Mouse (Mus musculus) c-Kit-positive CD71-positive TER-119-negative erythroid progenitor cells, embryonic 14.5 days (primary cell): Measurements from ENCODE around the gene Eif3l.

Experiments
- DNase-seq: peaks from one replicate; pipeline ENCODE4 v3.0.0-alpha.2; 2013; ENCODE audit warnings: low read depth

Eif3l gene

DNA sequence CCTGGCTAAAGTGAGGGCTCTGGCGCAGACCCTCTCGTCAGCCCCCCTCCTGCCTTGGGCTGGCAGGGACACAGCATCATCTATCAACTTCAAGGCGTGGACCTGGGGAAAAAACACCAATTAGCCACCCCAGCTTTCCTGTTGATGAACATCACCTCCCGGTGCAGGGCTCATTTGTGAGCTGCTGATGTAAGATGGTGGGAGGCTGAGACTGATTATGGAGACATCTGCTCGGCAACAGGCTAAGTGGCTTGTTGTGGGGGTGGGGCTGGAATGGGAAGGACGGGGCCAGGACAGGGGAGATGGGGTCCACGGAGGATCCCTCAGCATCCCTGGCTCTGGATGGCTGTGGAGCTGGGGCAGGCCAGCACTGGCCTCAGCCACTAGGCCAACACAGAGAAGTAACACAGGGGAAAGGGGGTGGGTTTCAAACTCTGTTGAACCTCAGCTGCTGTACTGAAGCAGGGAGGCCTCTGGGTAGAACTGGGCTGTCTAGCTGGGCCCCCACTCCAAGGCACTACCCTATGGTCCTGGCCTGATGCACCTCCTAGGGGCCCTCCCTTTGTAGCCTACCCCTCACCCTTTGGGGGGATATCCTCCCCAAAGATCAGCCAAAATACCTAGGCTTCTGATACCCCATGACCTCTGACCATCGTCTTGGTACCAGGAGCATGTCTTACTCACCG lies 24.7 kb upstream of the Eif3l start:
- no peak for DNase-seq

- DNase-seq, result no peak
These were observed 24.0 kb upstream of the Eif3l start for GRCm38 (mm10) chr15:79050964-79051363.

DNA sequence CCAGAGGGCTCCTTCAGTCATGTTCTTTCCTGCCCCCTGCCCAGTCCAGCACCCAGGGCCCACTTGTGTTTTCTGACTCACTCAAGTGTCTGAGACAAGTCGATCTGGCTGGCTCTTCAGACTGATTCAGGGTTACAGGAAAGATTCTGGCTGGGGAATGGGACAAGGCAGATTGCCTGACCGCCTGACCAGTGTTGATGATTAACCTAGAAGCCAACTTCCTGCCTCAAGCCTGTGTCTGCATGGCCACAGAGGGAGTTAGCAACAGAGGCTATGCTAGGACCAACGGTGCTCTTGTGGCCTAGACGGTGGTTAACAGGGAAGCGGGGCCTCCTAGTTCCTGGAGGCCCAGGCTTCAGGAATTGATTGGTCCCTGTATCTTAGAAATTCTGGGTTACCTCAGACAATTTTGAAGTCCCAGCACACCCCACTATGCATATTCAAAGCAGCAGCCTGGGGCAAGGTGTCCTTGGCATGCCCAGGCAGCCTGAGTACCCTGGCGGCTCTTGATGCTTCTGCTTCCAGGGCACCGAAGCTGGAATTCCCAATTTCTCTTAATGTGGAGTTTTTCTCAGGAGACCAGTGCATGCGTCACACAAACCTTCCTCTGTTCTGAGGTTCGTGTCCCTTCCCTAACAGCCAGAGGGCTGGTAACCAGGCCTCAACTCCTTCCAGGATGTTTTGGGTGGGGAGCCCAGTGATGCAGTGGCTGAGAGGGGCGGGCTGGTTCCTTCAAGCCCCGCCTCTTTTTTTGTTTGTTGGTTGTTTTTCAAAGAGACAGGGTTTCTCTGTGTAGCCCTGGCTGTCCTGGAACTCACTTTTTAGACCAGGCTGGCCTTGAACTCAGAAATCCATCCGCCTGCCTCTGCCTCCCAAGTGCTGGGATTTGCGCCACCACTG lies 23.3 kb upstream of the Eif3l start:
- no peak for DNase-seq

DNA sequence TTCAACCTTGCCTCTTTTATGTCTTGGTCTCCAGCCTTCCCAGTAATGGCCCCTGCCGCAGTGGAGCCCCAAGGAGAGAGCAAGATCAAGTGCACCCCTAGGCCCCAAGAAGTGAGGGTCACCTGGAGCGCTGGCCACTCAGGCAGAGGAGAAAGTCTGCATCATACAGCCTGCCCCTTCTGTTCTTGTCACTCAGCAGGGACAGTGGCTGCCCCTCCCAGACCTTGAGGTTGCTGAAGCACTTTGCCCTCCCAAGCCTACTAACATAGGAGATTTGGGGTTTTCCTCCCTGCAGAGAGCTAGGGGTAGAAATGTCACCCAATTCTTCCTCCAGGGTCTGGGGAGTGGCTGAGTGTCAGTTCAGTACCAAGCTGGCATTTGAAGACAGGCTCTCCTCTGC lies 22.6 kb upstream of the Eif3l start:
- no peak for DNase-seq

DNA sequence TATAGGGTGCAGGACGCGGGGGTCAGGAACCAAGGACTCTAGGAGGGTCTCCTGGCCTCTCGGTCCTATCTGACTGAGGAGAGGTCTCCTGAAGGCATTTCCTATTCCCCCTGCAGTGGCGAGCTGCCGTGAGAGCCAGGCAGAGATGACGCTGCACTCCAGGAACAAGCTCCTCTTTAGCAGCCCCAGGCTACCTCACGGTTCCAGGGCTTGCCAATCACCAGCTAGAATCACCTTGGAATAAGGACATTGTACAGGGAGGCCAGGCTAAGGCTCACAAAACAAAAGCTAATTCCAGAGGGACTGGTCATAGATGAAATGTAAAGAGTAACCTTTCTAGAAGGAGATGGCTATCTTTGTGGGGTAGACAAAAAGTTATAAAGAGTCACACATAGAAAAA lies 18.4 kb upstream of the Eif3l start:
- no peak for DNase-seq

- no peak for DNase-seq
These were observed 17.1 kb upstream of the Eif3l start for GRCm38 (mm10) chr15:79057850-79058249.

GRCm38 (mm10) chr15:79060887-79061565 lies 14.0 kb upstream of the Eif3l start:
- DNase-seq, result no peak

GRCm38 (mm10) chr15:79062376-79063159 lies 12.4 kb upstream of the Eif3l start, which contains the start of gene Ankrd54:
Ankrd54 (minus strand) TSS chr15:79062893.
- peak; percentile 99 for DNase-seq

DNA sequence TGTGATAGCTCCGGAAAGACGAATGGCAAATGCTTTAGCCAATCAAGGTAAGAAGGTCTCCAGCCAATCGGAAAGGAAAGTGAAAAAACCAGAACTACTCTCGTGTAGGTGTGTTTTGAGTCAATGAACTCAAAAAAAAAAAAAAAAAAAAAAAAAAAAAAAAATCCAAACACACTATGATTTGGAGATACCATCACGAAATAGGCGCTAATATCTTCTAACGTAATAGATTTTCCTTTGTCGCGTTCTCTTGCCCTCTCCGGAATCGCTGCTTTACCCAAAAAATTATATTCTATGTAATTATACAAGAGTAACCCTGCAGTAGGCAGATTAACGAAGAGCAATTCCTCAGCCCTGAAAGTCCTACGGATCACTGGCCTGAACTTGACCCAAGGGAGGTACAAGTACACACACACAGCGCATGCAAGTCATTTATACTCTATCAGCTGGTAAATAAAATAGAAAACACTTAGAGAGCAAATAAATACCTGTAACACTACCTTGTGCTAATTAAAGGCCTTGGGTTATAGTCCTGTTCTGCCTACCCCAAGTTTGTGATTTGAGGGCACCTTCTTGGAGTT lies 11.7 kb upstream of the Eif3l start:
- DNase-seq, result no peak

GRCm38 (mm10) chr15:79065086-79065770 lies 9.8 kb upstream of the Eif3l start:
- DNase-seq, result no peak

- DNase-seq, result no peak
These were observed 8.7 kb upstream of the Eif3l start for GRCm38 (mm10) chr15:79066276-79066675.

DNA sequence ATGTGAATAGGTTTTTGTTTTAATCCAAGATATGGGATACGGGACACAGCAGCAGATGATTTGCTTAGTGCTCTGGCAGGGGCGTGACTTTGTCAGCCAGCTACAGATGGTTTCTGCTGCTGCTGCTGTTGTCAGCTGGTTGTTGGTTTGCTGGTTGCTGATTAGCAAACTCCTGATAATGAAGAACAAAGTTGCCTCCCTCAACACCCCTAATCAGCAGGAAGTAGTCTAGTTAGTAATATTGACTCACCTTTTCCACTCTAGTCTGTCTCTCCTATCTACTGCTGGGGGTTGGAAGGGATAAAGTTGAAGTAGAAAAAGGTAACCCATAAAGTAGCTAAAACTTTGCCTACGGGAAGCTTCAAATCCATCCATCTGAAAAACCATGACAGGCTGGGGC lies 7.3 kb upstream of the Eif3l start:
- no peak for DNase-seq

- DNase-seq, result no peak
These were observed 6.6 kb upstream of the Eif3l start for GRCm38 (mm10) chr15:79068416-79068815.

- DNase-seq, result no peak
These were observed 3.6 kb upstream of the Eif3l start for GRCm38 (mm10) chr15:79071117-79072039.

DNA sequence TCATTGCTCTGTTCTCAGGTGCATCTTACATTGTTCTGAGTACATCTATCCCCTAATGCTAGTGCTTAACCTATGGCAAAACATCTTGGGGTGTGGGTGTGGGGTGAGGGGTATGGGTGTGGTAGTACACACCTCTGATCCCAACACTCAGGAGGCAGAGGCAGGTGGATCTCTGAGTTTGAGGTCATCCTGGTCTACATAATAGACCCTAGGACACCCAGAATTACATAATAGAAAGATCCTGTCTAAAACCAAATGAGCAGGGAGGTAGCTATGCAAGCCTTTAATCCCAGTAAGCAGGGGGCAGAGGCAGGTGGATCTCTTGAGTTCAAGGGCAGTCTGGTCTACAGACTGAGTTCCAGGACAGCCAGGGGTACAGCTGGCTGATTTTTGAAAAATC lies 1.2 kb upstream of the Eif3l start:
- no peak for DNase-seq

GRCm38 (mm10) chr15:79074446-79074845 lies 533 bp upstream of the Eif3l start:
- no peak for DNase-seq

DNA sequence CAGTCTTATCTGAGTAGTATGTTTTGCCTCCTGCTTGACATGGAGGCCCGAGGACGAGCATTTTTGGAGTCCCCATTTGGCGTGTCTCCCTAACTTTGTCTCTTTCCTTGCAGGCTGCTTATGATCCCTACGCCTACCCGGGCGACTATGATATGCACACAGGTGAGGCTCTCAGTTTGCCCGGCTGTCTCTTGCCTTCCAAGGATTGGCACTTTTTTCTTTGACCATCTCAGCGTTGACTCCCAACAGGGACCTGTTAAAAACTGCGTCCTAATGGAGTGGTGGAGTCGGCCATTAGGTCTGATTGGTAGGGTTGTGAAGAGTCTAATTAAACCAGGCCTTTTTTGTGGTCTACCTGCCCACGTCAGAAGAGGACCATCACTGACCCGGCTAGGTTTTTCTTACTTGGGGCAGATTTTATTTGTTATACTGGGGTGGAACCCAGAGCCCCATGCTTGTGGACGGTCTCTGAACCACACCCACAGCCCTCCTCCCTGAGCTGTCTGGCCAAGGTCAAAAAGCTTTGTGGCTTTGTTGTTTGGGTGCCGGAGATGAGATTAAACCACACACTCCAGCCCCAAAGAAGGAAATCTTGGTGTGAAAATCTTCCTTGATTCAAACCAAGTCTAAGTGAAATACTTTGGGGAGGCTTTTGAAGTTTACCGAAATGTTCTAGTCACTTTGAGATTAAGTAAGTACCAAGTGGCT lies 833 bp downstream of the Eif3l start:
- no peak for DNase-seq

GRCm38 (mm10) chr15:79079567-79079966 lies 4.6 kb downstream of the Eif3l start:
- DNase-seq, result no peak

DNA sequence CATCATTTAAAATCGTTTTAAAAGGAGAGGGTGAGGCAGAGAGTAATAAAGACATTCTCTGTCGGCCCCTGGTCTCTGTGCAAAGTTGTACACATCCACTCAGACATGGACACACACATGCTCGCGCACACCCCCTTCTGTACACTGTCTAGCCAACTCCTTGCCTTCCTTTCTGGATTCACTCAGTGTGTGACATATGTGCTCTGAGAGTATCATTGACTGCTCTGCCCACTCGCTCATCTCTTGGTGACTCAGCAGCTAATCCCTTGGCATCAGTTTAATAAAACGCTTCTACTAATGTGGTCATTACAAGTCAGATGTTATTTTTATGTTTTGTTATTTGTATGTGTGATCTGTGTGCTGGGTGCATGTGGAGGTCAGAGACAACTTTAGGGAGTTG lies 17.3 kb downstream of the Eif3l start:
- DNase-seq, result no peak
